Mouse (Mus musculus) G1E (cell line): Measurements from ENCODE around the gene Tbl2.

Experiments
- CTCF ChIP-seq: IDR thresholded peaks from 2 replicates; pipeline ENCODE4 v1.5.1; 2012; ENCODE audit warnings: low read depth, low read length, inconsistent platforms, mixed read lengths
- GATA1 ChIP-seq: IDR thresholded peaks from 2 replicates; pipeline ENCODE4 v1.6.1; 2012; ENCODE audit warnings: borderline replicate concordance, low read length, inconsistent platforms, mixed read lengths
- GATA2 ChIP-seq: IDR thresholded peaks from 2 replicates; pipeline ENCODE4 v1.6.1; 2012; ENCODE audit warnings: low read depth, low read length, inconsistent platforms, borderline replicate concordance
- POLR2AphosphoS5 ChIP-seq: IDR thresholded peaks from 2 replicates; pipeline ENCODE4 v1.6.1; 2012; ENCODE audit warnings: low read depth, low read length, inconsistent platforms; ENCODE audit not compliant: insufficient replicate concordance
- TAL1 ChIP-seq: conservative IDR thresholded peaks from 2 replicates; pipeline ENCODE4 v1.6.1; 2012; ENCODE audit warnings: low read depth, low read length, inconsistent platforms, mixed read lengths

DNA sequence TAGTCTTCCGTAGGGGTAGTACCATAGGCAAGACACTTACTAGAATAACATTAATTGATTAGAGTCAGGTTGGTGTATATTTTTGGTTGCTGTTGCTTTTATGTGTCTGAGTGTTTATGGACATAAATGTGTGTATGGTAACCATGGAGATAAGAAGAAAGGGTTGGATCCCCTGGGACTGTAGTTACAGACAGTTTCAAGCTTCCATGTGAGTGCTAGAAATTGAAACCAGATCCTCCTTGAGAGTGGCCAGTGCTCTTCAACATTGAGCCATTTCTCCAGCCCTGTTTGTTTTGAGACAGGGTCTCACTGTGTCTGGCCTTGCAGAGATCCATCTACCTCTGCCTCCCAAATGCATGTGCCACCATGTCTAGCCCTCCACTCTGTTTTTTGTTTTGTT, 43.0 kb downstream of the Tbl2 start:
- TF ChIP-seq CTCF, result no peak
- TF ChIP-seq GATA1, result no peak
- TF ChIP-seq GATA2, result no peak
- TF ChIP-seq TAL1, result no peak
- no peak for TF ChIP-seq POLR2AphosphoS5
